Mouse (Mus musculus): ENCODE measurements at regions not wholly inside any gene's neighbourhood (a gene's known extent, or its start where the extent isn't known, plus 50 kb on each side); places are given as distances from the start of the nearest gene placed in this dataset.
"Not testable (repeated sequence)": the region's sequence is repeated elsewhere in the genome, so short reads cannot be mapped to it uniquely, and the experiment has no call there.

DNA sequence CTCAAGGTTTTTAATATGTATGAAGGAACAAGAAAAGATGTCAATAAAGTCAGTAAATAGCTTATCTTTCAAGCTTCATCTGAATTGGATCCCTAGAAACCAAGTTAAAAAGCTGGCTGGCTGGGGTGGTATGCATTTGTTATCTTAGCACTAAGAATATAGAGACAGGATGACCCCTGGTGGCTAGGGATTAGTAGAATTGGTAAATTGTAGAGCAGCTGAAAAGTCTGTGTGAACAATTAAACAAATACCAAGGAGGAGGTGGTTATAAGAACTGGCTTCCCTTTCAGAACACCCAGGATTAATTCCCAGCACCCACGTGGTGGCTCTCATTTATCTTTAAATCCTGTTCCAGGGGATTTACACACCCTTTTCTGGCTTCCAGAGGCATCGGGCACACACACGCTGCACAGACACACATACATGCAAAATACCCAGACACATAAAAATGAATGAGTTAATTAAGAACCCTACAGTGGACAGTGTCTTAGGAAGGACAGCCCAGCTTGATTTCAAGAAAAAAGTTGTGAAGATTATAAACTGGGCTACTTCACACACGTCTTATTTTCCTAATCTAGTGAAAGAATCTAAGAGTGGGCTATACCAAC lies 170.5 kb downstream of the Pdzph1 start:
- TF ChIP-seq CTCF (conservative IDR thresholded peaks at IDR 0.05), result peak; percentile 72

GRCm38 (mm10) chr17:58819339-58819738 lies 171.8 kb downstream of the Pdzph1 start:
- no peak for TF ChIP-seq CTCF (conservative IDR thresholded peaks at IDR 0.05)
- no peak overlapping the region for H3K4me3 ChIP-seq
- no peak for DNase-seq (ENCODE audit: low spot score in 2 of 2)
- H3K27ac ChIP-seq, result no peak overlapping the region

More for the DNA sequence above, 170.5 kb downstream of the Pdzph1 start:
- Histone ChIP-seq H3K27ac (no peak overlapping the region), H3K4me3 (no peak overlapping the region)
- peak; percentile 9 to 33 for DNase-seq (ENCODE audit: low spot score in 2 of 2)

DNA sequence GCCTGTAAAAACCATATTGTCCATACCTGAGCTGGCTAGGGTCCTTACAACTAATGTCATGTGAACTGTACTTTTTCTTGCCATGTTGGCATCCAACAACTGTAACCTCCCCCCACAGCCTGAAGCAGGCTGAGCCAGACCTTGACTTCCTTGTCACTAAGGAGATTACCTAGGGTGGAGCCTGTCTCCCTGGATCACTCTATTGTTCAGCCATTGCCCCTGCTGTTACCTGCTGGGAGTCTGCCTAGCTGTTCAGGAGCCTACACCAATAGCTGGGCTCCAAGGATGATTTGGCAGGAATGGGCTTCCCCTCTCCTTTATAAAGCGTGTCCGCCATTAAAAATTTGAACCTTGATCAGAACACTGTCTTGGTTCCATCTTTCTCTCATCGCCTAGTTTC lies 215.7 kb downstream of the Pdzph1 start:
- not testable (repeated sequence) for H3K4me3 ChIP-seq; DNase-seq (ENCODE audit: low spot score in 2 of 2); H3K27ac ChIP-seq

DNA sequence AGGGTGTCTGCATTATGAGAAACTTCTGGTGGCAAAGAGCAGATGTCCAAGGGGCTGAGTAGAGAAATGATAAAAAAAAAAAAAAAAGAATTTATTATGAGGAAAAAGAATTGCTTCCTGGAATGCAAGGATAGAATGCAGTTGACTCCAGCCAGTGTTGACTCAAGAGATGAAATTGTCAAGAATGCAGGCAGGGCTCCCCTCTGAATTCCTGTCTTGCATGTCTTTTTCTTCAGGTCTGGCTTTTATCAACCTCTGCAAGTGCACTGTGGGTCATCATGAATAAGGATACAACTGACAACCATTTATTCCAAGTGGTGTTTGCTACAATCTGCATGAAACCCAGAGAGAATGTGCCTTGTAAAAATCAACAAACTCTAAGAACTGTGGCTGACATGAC lies 217.6 kb downstream of the Pdzph1 start:
- Histone ChIP-seq H3K4me3 (no peak overlapping the region), H3K27ac (no peak overlapping the region)
- no peak for DNase-seq (ENCODE audit: low spot score in 2 of 2)
- TF ChIP-seq CTCF (conservative IDR thresholded peaks at IDR 0.05), result no peak

DNA sequence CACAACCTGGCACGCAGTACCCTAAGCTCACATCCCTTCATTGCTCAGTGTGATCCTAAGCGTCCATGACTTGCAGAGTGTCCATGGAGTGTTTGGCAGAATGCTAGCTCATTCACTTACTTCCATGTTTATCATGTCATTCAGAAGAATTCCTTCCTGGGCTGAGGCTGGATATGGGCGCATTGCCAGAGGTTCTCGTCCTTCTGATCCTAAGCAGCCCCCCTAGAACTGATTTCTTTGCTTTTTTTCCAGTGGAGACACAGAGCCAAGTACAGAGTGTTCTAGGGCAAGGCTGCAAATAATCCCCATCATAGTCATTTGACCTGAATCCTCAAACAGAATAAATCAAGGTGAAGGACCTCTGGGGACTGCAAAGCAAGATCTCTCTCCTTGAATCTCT lies 226.0 kb downstream of the Pdzph1 start:
- TF ChIP-seq CTCF (conservative IDR thresholded peaks at IDR 0.05), result no peak
- no peak overlapping the region for H3K4me3 ChIP-seq
- no peak overlapping the region for H3K27ac ChIP-seq
- DNase-seq (ENCODE audit: low spot score in 2 of 2), result no peak

DNA sequence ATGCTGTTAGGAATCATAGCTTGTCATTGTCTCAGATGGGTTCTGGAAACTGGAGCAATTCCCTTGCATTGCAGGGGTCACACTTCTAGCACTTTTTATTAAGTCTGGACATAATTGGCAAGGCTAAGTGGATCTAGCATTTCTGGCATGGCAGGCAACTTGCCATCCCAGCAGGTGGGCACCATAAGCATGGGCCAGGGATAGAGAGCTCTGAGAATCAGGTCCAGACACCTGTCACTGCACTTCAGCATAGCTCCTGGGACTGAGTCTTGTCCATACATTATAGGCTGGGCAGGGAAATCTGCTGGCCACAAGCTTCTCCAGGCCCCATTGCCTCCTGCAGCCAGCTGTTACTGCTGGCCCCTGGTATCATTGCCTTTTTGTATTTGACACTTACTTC lies 242.2 kb downstream of the Pdzph1 start:
- Histone ChIP-seq H3K27ac (no peak overlapping the region), H3K4me3 (no peak overlapping the region)
- DNase-seq (ENCODE audit: low spot score in 2 of 2), result no peak
- no peak for TF ChIP-seq CTCF (conservative IDR thresholded peaks at IDR 0.05)

- TF ChIP-seq CTCF (conservative IDR thresholded peaks at IDR 0.05), result no peak
- Histone ChIP-seq H3K4me3 (no peak overlapping the region), H3K27ac (no peak overlapping the region)
- peak in 1 of 2 experiments; percentile 47 for DNase-seq (ENCODE audit: low spot score in 2 of 2)
These were observed 242.9 kb downstream of the Pdzph1 start for GRCm38 (mm10) chr17:58748264-58748663.

- no peak for TF ChIP-seq CTCF (conservative IDR thresholded peaks at IDR 0.05)
- no peak for DNase-seq (ENCODE audit: low spot score in 2 of 2)
- Histone ChIP-seq H3K4me3 (no peak overlapping the region), H3K27ac (no peak overlapping the region)
These were observed 280.3 kb downstream of the Pdzph1 start for GRCm38 (mm10) chr17:58710748-58711478.

DNA sequence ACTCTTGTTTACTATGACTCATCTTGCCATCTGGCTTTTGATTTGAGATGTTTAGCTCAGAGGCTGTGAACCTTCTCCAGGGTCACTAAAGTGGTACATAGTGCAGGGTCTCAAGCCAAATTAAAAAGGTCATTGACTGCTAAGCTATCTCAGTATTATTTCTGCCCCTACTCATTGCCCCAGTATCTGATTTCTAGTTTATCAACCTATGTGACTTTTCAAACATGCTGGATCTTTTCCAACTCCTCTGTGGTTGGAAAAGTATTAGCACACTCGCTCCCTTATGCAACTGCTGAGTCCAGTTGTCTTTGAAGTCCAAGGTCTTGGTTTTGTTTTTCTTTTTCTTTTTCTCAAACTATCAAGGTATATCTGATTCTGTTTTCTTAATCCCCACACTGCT lies 301.0 kb downstream of the Pdzph1 start:
- no peak for TF ChIP-seq CTCF (conservative IDR thresholded peaks at IDR 0.05)
- no peak for DNase-seq (ENCODE audit: low spot score in 2 of 2)
- Histone ChIP-seq H3K4me3 (no peak overlapping the region), H3K27ac (no peak overlapping the region)

- DNase-seq (ENCODE audit: low spot score in 2 of 2), result peak in 1 of 2 experiments; percentile 9
- no peak for TF ChIP-seq CTCF (conservative IDR thresholded peaks at IDR 0.05)
- H3K27ac ChIP-seq, result no peak overlapping the region
- no peak overlapping the region for H3K4me3 ChIP-seq
These were observed 318.9 kb downstream of the Pdzph1 start for GRCm38 (mm10) chr17:58672291-58672690.

GRCm38 (mm10) chr17:58668036-58668435 lies 323.1 kb downstream of the Pdzph1 start:
- Histone ChIP-seq H3K27ac (no peak overlapping the region), H3K4me3 (no peak overlapping the region)
- no peak for DNase-seq (ENCODE audit: low spot score in 2 of 2)
- TF ChIP-seq CTCF (conservative IDR thresholded peaks at IDR 0.05), result no peak

- Histone ChIP-seq H3K4me3 (no peak overlapping the region), H3K27ac (no peak overlapping the region)
- DNase-seq (ENCODE audit: low spot score in 2 of 2), result no peak
- TF ChIP-seq CTCF (conservative IDR thresholded peaks at IDR 0.05), result no peak
These were observed 347.4 kb downstream of the Pdzph1 start for GRCm38 (mm10) chr17:58643793-58644192.

DNA sequence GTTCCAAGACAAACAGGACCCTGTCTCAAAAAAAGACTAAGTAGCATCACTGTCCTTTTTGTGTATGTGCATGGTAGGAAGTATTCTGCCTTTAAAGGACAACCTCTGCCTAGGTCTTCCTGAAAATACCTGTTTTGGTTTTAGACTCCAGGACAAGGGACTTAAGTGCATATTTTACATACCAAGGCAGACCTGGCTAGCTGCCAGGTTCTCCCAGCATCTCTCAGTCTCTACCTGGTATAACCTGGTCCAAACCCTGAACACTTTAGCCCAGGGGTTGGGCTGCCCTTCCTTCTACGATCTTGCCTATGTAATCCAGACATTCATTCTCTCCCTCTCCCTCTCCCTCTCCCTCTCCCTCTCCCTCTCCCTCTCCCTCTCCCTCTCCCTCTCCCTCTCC lies 348.9 kb downstream of the Pdzph1 start:
- DNase-seq (ENCODE audit: low spot score in 2 of 2), result no peak
- no peak for TF ChIP-seq CTCF (conservative IDR thresholded peaks at IDR 0.05)
- Histone ChIP-seq H3K4me3 (no peak overlapping the region), H3K27ac (no peak overlapping the region)

GRCm38 (mm10) chr17:58598911-58599310 lies 392.3 kb downstream of the Pdzph1 start:
- H3K4me3 ChIP-seq, result no peak overlapping the region
- H3K27ac ChIP-seq, result no peak overlapping the region
- no peak for TF ChIP-seq CTCF (conservative IDR thresholded peaks at IDR 0.05)
- no peak for DNase-seq (ENCODE audit: low spot score in 2 of 2)

Data from layer of hippocampus, adult 2 months (tissue).